Mouse (Mus musculus): ENCODE measurements around the gene Prpf3.

DNA sequence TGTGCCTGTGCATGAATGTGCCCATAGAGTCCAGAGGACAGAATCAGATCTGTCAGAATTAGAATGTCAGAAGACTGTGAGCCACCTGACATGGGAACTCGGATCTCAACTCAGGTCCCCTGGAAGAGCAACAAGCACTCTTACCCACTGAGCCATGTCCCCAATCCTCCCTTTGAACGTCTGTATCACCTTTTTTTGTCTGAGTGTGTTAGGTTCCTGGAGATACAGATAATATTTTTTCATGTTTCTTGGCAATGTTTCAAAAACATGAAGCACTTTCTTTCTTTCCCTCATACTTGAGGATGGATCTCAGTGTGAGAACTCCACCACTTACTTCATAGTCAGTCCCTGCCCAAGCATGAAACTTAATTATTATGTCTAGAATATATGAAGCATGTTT is 47.3 kb downstream of the Prpf3 start:
- TF ChIP-seq CTCF (IDR thresholded peaks at IDR 0.05; ENCODE audit: borderline replicate concordance, extremely low read depth, insufficient read depth, insufficient read length) (no peak), POLR2A (IDR thresholded peaks at IDR 0.05; ENCODE audit: borderline replicate concordance, extremely low read depth, insufficient read depth, insufficient read length, poor library complexity, severe bottlenecking) (no peak)

Measured in brain, embryonic 14.5 days (tissue).